Mouse (Mus musculus): ENCODE results near the gene Ms4a12.
"Not testable (repeated sequence)": the region's sequence is repeated elsewhere in the genome, so short reads cannot be mapped to it uniquely, and the experiment has no call there.

Ms4a12 gene

GRCm38 (mm10) chr19:11232348-11232747 lies at the start of gene Ms4a12:
Ms4a12 (minus strand) TSS chr19:11232448.
- no peak for DNase-seq (ENCODE audit: inconsistent age in 2 of 2, low spot score in 1 of 2)

DNA sequence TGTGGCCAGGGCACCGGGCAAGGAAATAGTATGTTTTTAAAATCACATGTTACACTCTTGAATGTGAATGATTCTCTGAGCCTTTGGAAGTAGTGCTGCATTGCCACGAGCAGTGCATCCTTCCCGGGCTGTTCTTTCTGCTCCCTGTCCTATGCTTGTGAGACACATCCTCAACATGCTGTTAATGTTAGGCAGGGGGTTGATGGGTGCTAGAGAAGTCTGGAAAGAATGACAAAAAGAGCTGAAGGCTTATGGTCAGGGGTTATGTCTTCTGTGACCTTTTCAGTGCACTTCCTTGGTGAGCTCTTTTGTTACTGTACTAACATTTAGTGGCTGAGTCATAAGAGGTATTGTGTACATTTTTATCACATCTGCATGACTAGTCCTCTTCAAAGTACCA lies 48.0 kb upstream of the Ms4a12 start:
- DNase-seq (ENCODE audit: inconsistent age in 2 of 2, low spot score in 1 of 2): no peak

GRCm38 (mm10) chr19:11276431-11276830 lies 44.2 kb upstream of the Ms4a12 start:
- no peak for DNase-seq (ENCODE audit: inconsistent age in 2 of 2, low spot score in 1 of 2)

DNA sequence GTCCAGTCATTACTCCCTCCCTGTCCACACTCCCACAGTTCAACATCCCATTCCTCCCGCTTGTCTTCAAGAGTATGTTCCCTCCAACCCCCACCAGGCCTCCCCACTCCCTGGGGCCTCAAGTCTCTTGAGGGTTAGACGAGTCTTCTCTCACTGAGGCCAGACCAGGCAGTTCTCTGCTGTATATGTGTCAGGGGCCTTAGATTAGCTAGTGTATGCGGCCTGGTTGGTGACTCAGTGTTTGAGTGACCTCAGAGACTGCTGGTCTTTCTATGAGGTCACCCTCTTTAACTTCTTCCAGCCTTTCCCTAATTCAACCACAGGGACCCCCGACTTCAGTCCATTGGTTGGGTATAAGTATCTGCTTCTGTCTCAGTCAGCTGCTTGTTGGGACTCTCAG lies 34.7 kb upstream of the Ms4a12 start:
- no peak for DNase-seq (ENCODE audit: inconsistent age in 2 of 2, low spot score in 1 of 2)

DNA sequence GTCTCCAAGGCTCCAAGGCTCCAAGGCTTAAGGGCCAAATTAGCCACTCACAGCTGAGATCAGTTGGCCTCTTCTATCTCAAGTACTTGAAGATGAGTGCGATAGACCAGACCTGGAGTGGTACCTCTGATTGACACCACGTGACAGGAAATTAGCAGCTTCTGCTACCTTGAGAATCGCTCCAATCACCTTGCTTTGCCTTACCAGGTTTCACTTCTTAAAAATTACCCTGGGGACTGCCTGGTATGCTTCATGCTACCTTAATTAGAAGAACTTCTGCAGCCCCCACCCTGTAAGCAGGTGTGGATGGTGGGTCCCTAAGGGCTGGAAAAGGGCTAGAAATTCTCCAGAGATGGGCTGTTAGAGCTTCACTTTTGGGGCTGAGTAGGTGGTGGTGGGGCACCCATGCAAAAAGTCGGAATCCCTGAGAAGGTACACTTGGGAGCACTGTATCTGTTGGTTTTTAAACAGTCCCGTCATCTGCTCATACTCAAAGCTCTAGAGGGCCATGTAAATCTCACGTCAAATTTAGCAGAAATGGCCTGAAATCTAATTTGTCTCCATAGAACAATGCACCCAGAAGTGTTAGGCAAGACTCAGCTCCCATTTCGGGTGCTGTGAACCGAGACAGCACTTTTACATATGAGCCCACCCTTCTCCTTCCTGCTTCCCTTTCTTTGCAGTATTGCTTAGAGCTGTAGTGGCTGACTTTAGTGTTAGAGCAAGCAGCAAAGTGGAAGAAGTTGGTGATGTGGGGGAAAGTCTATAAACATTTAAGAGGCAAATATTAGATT lies 34.0 kb upstream of the Ms4a12 start, which contains the start of gene Ms4a1:
Gene Ms4a1, minus strand, starts transcription at position 190 of the 794 bp plus-strand sequence.
- DNase-seq (ENCODE audit: inconsistent age in 2 of 2, low spot score in 1 of 2): no peak

DNA sequence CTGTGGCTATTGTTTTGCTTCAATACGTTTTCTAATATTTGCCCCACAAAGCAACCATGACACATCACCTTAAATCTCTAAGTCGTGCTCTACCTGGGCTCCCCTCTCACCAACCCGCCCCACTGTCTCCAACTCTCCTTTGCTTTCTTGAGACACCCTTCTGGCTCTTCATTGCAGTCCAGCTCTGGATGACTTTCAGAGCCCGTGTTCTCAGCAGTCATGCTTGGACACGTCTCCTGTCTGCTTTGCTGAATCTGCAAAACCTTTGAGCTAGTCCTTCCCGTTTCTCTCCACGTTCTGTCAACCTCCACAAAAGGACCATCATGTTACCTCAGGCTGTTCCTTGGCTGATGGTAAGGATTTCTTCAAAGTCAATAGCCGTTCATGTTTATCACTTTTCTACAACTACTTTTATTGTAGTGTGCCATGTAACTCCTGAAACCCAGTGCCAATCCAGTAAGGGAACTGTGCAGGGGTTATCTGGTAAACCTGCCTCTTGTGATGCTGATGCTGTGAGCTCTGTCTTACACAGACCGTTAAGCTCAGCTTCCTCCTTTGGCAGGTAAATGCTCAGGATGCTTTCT lies 32.4 kb upstream of the Ms4a12 start:
- no peak for DNase-seq (ENCODE audit: inconsistent age in 2 of 2, low spot score in 1 of 2)

DNA sequence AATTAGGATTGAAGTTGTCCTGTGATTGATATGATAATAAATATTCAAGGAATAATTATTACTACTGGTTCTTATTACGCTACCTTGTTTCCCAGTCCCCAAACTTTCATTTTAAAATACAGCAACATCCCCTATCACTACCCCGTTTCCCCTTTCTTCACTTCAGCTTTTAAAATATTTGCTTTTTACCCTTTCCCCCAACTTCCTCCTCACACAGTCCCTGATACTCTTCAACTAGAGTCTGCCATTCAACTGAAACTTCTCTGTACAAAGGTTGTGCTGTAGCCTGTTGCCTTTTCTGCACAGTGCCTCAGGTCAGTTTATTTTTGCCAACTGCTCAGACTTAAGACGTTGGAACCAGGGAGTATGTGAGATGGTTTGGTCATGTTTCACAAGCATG lies 31.3 kb upstream of the Ms4a12 start:
- no peak for DNase-seq (ENCODE audit: inconsistent age in 2 of 2, low spot score in 1 of 2)

GRCm38 (mm10) chr19:11262932-11263331 lies 30.7 kb upstream of the Ms4a12 start:
- not testable (repeated sequence) for DNase-seq (ENCODE audit: inconsistent age in 2 of 2, low spot score in 1 of 2)

GRCm38 (mm10) chr19:11261522-11261921 lies 29.3 kb upstream of the Ms4a12 start:
- no peak for DNase-seq (ENCODE audit: inconsistent age in 2 of 2, low spot score in 1 of 2)

DNA sequence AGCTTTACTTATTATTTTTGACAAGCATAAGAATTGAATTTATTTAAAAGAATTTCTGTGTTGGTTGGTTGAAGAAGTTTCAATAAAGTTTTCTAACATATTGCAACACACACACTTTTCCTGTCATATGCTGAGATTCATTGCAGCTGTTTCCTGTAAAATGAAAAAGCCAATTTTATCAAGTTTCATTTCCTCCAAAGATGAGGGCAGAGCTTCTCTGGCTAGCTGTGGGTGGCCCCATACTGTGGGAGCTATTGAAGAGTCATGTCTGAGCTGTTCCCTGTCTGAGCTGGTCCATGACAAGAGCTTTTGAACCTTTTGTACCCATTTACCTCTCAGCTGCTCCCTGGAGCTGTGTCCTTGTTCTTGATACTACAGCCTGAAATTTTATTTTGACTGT lies 12.0 kb upstream of the Ms4a12 start:
- peak in 1 of 2 experiments; percentile 6 for DNase-seq (ENCODE audit: inconsistent age in 2 of 2, low spot score in 1 of 2)

DNA sequence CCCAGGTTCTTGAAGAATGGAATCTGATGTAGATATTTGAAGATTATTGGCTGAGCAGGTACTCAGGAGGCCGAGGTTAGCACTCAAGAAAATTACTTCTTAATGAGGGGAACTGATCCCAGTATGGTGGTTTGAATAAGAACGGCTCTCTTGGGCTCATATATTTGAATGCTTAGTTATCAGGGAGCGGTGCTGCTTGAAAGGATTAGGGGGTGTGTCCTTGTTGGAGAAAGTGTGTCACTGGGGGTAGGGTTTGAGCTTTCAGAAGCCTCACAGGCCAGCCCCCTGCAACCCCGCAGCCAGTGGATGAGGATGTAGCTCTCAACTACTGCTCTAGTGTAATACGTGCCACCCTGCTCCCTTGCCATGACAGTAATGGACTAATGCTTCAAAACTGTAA lies 10.3 kb upstream of the Ms4a12 start:
- DNase-seq (ENCODE audit: inconsistent age in 2 of 2, low spot score in 1 of 2): no peak

GRCm38 (mm10) chr19:11235820-11236219 lies 3.6 kb upstream of the Ms4a12 start:
- DNase-seq (ENCODE audit: inconsistent age in 2 of 2, low spot score in 1 of 2): no peak

GRCm38 (mm10) chr19:11234921-11235735 lies 2.9 kb upstream of the Ms4a12 start:
- DNase-seq (ENCODE audit: inconsistent age in 2 of 2, low spot score in 1 of 2): no peak

DNA sequence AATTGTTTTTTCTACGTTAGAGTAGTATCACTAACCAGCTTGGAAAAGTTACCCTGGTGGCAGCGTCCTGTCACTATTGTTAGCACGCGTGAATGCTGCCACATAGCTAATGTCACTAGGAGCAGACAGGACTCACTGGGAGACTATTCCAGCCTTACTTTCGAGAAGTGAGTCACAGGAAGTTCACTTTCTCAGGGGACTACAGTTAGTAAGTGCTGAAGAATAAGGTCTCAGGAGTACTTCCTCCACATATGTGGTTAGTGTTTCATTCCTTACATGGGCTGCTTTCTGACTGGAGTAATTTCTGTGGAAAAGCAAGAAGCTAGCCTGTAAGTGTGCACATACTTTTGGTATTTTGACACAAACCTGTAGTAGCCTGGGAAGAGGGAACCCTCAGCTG lies 2.0 kb upstream of the Ms4a12 start:
- DNase-seq (ENCODE audit: inconsistent age in 2 of 2, low spot score in 1 of 2): no peak

DNA sequence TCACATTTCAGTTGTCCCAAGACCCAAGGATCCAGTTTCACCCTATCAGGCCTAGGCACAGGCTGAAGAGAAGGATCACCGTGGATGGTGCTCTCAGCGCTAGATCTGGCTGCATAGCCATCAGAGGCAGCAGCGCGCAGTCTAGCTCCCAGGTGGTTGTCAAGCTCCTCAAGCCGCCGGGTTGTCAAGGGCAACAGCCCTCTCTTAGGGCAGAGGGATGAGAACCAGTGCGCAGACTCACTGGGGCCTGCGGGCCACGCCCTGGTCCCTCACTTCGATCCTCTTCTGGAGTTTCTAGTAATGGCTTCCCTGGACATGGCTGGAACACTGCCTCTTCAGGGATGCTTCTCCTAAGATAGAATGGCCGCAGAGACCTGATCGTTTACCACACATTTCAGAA lies 35.7 kb downstream of the Ms4a12 start, which contains the start of gene Ms4a13:
Gene Ms4a13, minus strand, starts transcription at position 192 of the 400 bp plus-strand sequence.
- no peak for DNase-seq (ENCODE audit: inconsistent age in 2 of 2, low spot score in 1 of 2)

DNA sequence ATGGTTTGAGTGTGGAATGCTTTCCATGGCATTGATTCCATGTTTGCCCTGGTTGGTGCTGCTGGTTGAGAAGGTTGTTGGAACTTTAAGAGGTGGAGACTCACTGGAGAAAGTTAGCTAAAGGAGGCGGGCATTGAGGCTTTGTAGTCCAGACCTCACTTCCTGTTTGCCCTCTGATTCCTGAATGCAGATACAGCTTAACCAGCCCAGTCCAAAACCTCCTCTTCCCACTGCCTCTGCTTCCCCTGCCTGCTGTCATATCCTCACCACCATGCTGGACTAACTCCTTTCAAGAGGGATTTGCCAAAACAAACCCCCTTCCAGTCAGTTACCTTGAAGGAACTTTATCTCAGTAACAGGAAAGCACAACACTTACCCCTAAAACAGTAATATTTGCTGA lies 39.7 kb downstream of the Ms4a12 start:
- no peak for DNase-seq (ENCODE audit: inconsistent age in 2 of 2, low spot score in 1 of 2)

GRCm38 (mm10) chr19:11184121-11184520 lies 48.1 kb downstream of the Ms4a12 start:
- DNase-seq (ENCODE audit: inconsistent age in 2 of 2, low spot score in 1 of 2): peak; percentile 7 to 60

DNA sequence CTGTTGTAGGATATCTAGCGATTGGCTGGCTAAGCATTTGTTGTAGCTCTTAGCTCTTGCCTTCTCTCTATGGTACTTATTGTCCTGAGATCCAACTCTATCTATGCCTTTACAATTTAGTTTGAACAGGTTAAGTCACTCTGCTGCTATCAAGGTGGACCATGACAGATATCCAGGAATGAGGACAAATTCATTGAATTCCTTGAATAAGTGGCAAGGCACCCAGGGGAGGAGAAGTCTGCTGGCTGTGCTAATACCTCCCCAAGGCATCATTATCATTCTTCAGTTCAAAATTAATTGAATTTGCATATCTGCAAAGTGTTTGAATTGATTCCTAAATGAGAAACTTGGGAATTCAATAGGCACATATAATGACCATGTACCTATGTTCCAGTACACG lies 54.8 kb downstream of the Ms4a12 start:
- DNase-seq (ENCODE audit: inconsistent age in 2 of 2, low spot score in 1 of 2): no peak

DNA sequence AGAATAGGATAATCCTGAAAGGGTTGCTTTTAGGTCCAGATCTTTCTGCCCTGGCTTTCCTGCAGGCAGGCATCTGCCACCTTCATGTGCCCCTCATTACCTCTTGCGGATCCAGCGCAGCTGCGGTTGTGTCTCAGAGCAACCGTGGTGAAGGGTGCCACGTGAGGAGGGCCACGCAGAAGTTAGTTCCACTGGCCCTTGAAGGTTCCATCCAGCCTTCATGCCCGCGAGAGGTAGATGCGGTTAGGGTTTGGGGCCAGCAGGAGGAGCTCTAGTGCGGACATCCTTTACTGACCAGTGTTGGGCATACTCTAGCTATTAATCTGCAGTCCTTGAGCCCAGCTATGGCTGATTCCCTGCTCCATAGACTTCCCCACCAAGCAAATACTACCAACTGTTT lies 67.1 kb downstream of the Ms4a12 start, which contains the start of gene 1700025F22Rik:
Gene 1700025F22Rik, minus strand, starts transcription at position 149 of the 400 bp plus-strand sequence.
- DNase-seq (ENCODE audit: inconsistent age in 2 of 2, low spot score in 1 of 2): peak; percentile 11 to 46

Measured in adrenal gland, adult (tissue).